Mouse (Mus musculus): ENCODE results near the gene Olfr1148. TPM values are rescaled to one million over a fixed set of nuclear protein-coding genes. Genes with fewer than 3 reads are reported as not detected.

Gene Olfr1148
- not detected in 2 replicates for total RNA-seq (2012; rRNA removed)

- Histone ChIP-seq H3K4me3 (ENCODE audit: insufficient read depth in 1 of 2, low read depth in 1 of 2, low read length in 2 of 2, poor library complexity in 1 of 2, severe bottlenecking in 1 of 2) (no peak within 1 kb of the TSS), H3K27ac (ENCODE audit: insufficient read depth, low read depth, low read length, poor library complexity, severe bottlenecking) (no peak within 1 kb of the TSS), H3K9ac (ENCODE audit: insufficient read depth, low read depth, low read length, poor library complexity, severe bottlenecking) (no peak within 1 kb of the TSS), H3K9me3 (ENCODE audit: control insufficient read depth, insufficient read depth, low read depth, low read length) (no peaks in the 10 kb centered on the region), H3K4me1 (ENCODE audit: control insufficient read depth in 2 of 2, insufficient read depth in 2 of 2, low read length in 2 of 2, poor library complexity in 1 of 2) (no peaks in the 10 kb centered on the region), H3K36me3 (ENCODE audit: control insufficient read depth, insufficient read depth, low read length, poor library complexity, severe bottlenecking) (no peaks in the 10 kb centered on the region)
- no peak for DNase-seq (ENCODE audit: low read depth, low spot score)
- TF ChIP-seq MAFK (IDR thresholded peaks at IDR 0.05; ENCODE audit: insufficient read depth, low read depth, low read length) (no peak), CHD2 (IDR thresholded peaks at IDR 0.05; ENCODE audit: low read depth, low read length) (no peak), HCFC1 (IDR thresholded peaks at IDR 0.05; ENCODE audit: borderline replicate concordance, insufficient read depth, low read length) (no peak), ZC3H11A (IDR thresholded peaks at IDR 0.05; ENCODE audit: borderline replicate concordance, low read depth, low read length) (no peak), ZNF384 (IDR thresholded peaks at IDR 0.05; ENCODE audit: low read depth, low read length) (no peak)
- in situ Hi-C loops (cut with MboI; ENCODE audit: low sequenced_read_pairs in 2 of 2, unreplicated experiment in 2 of 2) = no loop called here
Measured at GRCm38 (mm10) chr2:87830233-87830632, at the start of gene Olfr1148. Gene Olfr1148, plus strand, starts transcription at chr2:87830533.

GRCm38 (mm10) chr2:87800292-87800691 lies 30.0 kb upstream of the Olfr1148 start, which contains the start of gene Olfr1143:
Gene Olfr1143, plus strand, starts transcription at chr2:87800592.
- TF ChIP-seq ZNF384 (IDR thresholded peaks at IDR 0.05; ENCODE audit: low read depth, low read length) (no peak), CHD2 (IDR thresholded peaks at IDR 0.05; ENCODE audit: low read depth, low read length) (no peak), HCFC1 (IDR thresholded peaks at IDR 0.05; ENCODE audit: borderline replicate concordance, insufficient read depth, low read length) (no peak), ZC3H11A (IDR thresholded peaks at IDR 0.05; ENCODE audit: borderline replicate concordance, low read depth, low read length) (no peak), MAFK (IDR thresholded peaks at IDR 0.05; ENCODE audit: insufficient read depth, low read depth, low read length) (no peak)

GRCm38 (mm10) chr2:87809522-87809921 lies 20.8 kb upstream of the Olfr1148 start, which contains the start of gene Olfr1145:
Gene Olfr1145, plus strand, starts transcription at chr2:87809822.
- in situ Hi-C loops (cut with MboI; ENCODE audit: low sequenced_read_pairs in 2 of 2, unreplicated experiment in 2 of 2) = no loop called here

More at GRCm38 (mm10) chr2:87800292-87800691, 30.0 kb upstream of the Olfr1148 start, which contains the start of gene Olfr1143:
- no peak for DNase-seq (ENCODE audit: low read depth, low spot score)
- in situ Hi-C loops (cut with MboI; ENCODE audit: low sequenced_read_pairs in 2 of 2, unreplicated experiment in 2 of 2) = no loop called here
- H3K4me1 ChIP-seq (ENCODE audit: control insufficient read depth in 2 of 2, insufficient read depth in 2 of 2, low read length in 2 of 2, poor library complexity in 1 of 2) = no peaks in the 10 kb centered on the region
- H3K4me3 ChIP-seq (ENCODE audit: insufficient read depth in 1 of 2, low read depth in 1 of 2, low read length in 2 of 2, poor library complexity in 1 of 2, severe bottlenecking in 1 of 2) = no peak within 1 kb of the TSS
- no peaks in the 10 kb centered on the region for H3K36me3 ChIP-seq (ENCODE audit: control insufficient read depth, insufficient read depth, low read length, poor library complexity, severe bottlenecking)
- no peak within 1 kb of the TSS for H3K27ac ChIP-seq (ENCODE audit: insufficient read depth, low read depth, low read length, poor library complexity, severe bottlenecking)
- no peak within 1 kb of the TSS for H3K9ac ChIP-seq (ENCODE audit: insufficient read depth, low read depth, low read length, poor library complexity, severe bottlenecking)
- no peaks in the 10 kb centered on the region for H3K9me3 ChIP-seq (ENCODE audit: control insufficient read depth, insufficient read depth, low read depth, low read length)

GRCm38 (mm10) chr2:87843693-87844092 lies 13.4 kb downstream of the Olfr1148 start, which contains the start of gene Olfr1150-ps1:
Gene Olfr1150-ps1, plus strand, starts transcription at chr2:87843993.
- Histone ChIP-seq H3K4me3 (ENCODE audit: insufficient read depth in 1 of 2, low read depth in 1 of 2, low read length in 2 of 2, poor library complexity in 1 of 2, severe bottlenecking in 1 of 2) (no peak within 1 kb of the TSS), H3K36me3 (ENCODE audit: control insufficient read depth, insufficient read depth, low read length, poor library complexity, severe bottlenecking) (no peaks in the 10 kb centered on the region), H3K4me1 (ENCODE audit: control insufficient read depth in 2 of 2, insufficient read depth in 2 of 2, low read length in 2 of 2, poor library complexity in 1 of 2) (no peaks in the 10 kb centered on the region), H3K27ac (ENCODE audit: insufficient read depth, low read depth, low read length, poor library complexity, severe bottlenecking) (no peak within 1 kb of the TSS), H3K9me3 (ENCODE audit: control insufficient read depth, insufficient read depth, low read depth, low read length) (no peaks in the 10 kb centered on the region), H3K9ac (ENCODE audit: insufficient read depth, low read depth, low read length, poor library complexity, severe bottlenecking) (no peak within 1 kb of the TSS)
- no peak for DNase-seq (ENCODE audit: low read depth, low spot score)
- in situ Hi-C loops (cut with MboI; ENCODE audit: low sequenced_read_pairs in 2 of 2, unreplicated experiment in 2 of 2) = no loop called here
- TF ChIP-seq HCFC1 (IDR thresholded peaks at IDR 0.05; ENCODE audit: borderline replicate concordance, insufficient read depth, low read length) (no peak), MAFK (IDR thresholded peaks at IDR 0.05; ENCODE audit: insufficient read depth, low read depth, low read length) (no peak), ZNF384 (IDR thresholded peaks at IDR 0.05; ENCODE audit: low read depth, low read length) (no peak), ZC3H11A (IDR thresholded peaks at IDR 0.05; ENCODE audit: borderline replicate concordance, low read depth, low read length) (no peak), CHD2 (IDR thresholded peaks at IDR 0.05; ENCODE audit: low read depth, low read length) (no peak)

More at GRCm38 (mm10) chr2:87809522-87809921, 20.8 kb upstream of the Olfr1148 start, which contains the start of gene Olfr1145:
- Histone ChIP-seq H3K36me3 (ENCODE audit: control insufficient read depth, insufficient read depth, low read length, poor library complexity, severe bottlenecking) (no peaks in the 10 kb centered on the region), H3K9me3 (ENCODE audit: control insufficient read depth, insufficient read depth, low read depth, low read length) (no peaks in the 10 kb centered on the region), H3K27ac (ENCODE audit: insufficient read depth, low read depth, low read length, poor library complexity, severe bottlenecking) (no peak within 1 kb of the TSS), H3K4me3 (ENCODE audit: insufficient read depth in 1 of 2, low read depth in 1 of 2, low read length in 2 of 2, poor library complexity in 1 of 2, severe bottlenecking in 1 of 2) (no peak within 1 kb of the TSS), H3K9ac (ENCODE audit: insufficient read depth, low read depth, low read length, poor library complexity, severe bottlenecking) (no peak within 1 kb of the TSS), H3K4me1 (ENCODE audit: control insufficient read depth in 2 of 2, insufficient read depth in 2 of 2, low read length in 2 of 2, poor library complexity in 1 of 2) (no peaks in the 10 kb centered on the region)
- TF ChIP-seq HCFC1 (IDR thresholded peaks at IDR 0.05; ENCODE audit: borderline replicate concordance, insufficient read depth, low read length) = no peak
- TF ChIP-seq ZNF384 (IDR thresholded peaks at IDR 0.05; ENCODE audit: low read depth, low read length) = no peak
- TF ChIP-seq CHD2 (IDR thresholded peaks at IDR 0.05; ENCODE audit: low read depth, low read length) = no peak
- no peak for TF ChIP-seq ZC3H11A (IDR thresholded peaks at IDR 0.05; ENCODE audit: borderline replicate concordance, low read depth, low read length)
- TF ChIP-seq MAFK (IDR thresholded peaks at IDR 0.05; ENCODE audit: insufficient read depth, low read depth, low read length) = no peak
- no peak for DNase-seq (ENCODE audit: low read depth, low spot score)

Measured in ES-E14 (cell line).